Mouse (Mus musculus) midbrain, postnatal 0 days (tissue): ENCODE results near the gene Def8. TPM values are rescaled to one million over a fixed set of nuclear protein-coding genes. Genes with fewer than 3 reads are reported as not detected.

Experiments used
- ATAC-seq: fragments of 200-750 bp; cut with Nextera tagmentation; 2 replicates; pipeline ENCODE4 v1.8.0; 2017; ENCODE audit warnings: moderate number of reproducible peaks, mild to moderate bottlenecking, moderate TSS enrichment, moderate library complexity; ENCODE audit not compliant: low FRiP score
- DNase-seq: peaks from one replicate; pipeline ENCODE4 v3.0.0-alpha.2; 2015; ENCODE audit warnings: low spot score
- H3K27ac ChIP-seq: fragments of 300-500 bp; sonication (generic); 2 replicates; pipeline ENCODE4 v1.5.1; 2014; ENCODE audit warnings: low read depth, mild to moderate bottlenecking, low read length, mixed read lengths
- H3K27me3 ChIP-seq: fragments of 300-500 bp; sonication (generic); 2 replicates; pipeline ENCODE4 v1.6.1; 2014; ENCODE audit warnings: low read length, control low read depth, mixed read lengths; ENCODE audit not compliant: insufficient read depth
- H3K36me3 ChIP-seq: fragments of 300-500 bp; sonication (generic); 2 replicates; pipeline ENCODE4 v1.6.1; 2014; ENCODE audit warnings: low read length, control low read depth, mixed read lengths; ENCODE audit not compliant: insufficient read depth
- H3K4me1 ChIP-seq: fragments of 300-500 bp; sonication (generic); 2 replicates; pipeline ENCODE4 v1.6.1; 2014; ENCODE audit warnings: mild to moderate bottlenecking, control low read depth, antibody characterized with exemption, low read length, mixed read lengths; ENCODE audit not compliant: insufficient read depth
- H3K4me2 ChIP-seq: fragments of 300-500 bp; sonication (generic); 2 replicates; pipeline ENCODE4 v1.6.1; 2014; ENCODE audit warnings: low read depth, mild to moderate bottlenecking, low read length, mixed read lengths; ENCODE audit not compliant: poor library complexity, severe bottlenecking
- H3K4me3 ChIP-seq: fragments of 300-500 bp; sonication (generic); 2 replicates; pipeline ENCODE4 v1.5.1; 2014; ENCODE audit warnings: low read depth, mild to moderate bottlenecking, low read length, moderate library complexity
- H3K9ac ChIP-seq: fragments of 300-500 bp; sonication (generic); replicated peaks from 2 replicates; pipeline ENCODE4 v1.6.1; 2014; ENCODE audit warnings: mild to moderate bottlenecking, low read length, moderate library complexity, mixed read lengths; ENCODE audit not compliant: poor library complexity, severe bottlenecking
- H3K9me3 ChIP-seq: fragments of 300-500 bp; sonication (generic); 2 replicates; pipeline ENCODE4 v1.6.1; 2016; ENCODE audit warnings: low read length, control low read depth
- CTCF ChIP-seq: IDR thresholded peaks from 2 replicates; pipeline ENCODE4 v1.5.1; 2016; ENCODE audit warnings: antibody characterized with exemption, mild to moderate bottlenecking
- WGBS: fragments of 180-500 bp; shearing (Covaris S2); extraction: QIAGEN DNeasy Blood & Tissue Kit; methylation state at CpG from one replicate; pipeline ENCODE4 v1.1.7; 2014; 5-methylcytosine and 5-hydroxymethylcytosine counted together
- polyA plus RNA-seq: library from polyadenylated mRNA; unstranded; fragments of >200 nt; fragmentation: Nextera tagmentation; extraction: Ambion mirVana; gene quantifications from 2 replicates; pipeline ENCODE4 v1.2.1, GENCODE M21; 2015
- total RNA-seq: library from RNA; depleted of rRNA; stranded (reverse); fragments of >200 nt; gene quantifications from 2 replicates; pipeline ENCODE4 v1.2.3, GENCODE M21; 2014; rRNA removed

The Def8 gene
- total and polyA plus RNA-seq, 2 experiments from 2014 or later = 36.4 to 47.6 TPM

- H3K27ac ChIP-seq = peak overlapping the region; percentile 0; the same call in 1 of the 2 replicates
Measured at GRCm38 (mm10) chr8:123505267-123505666, 81.9 kb downstream of the Def8 start.

GRCm38 (mm10) chr8:123505695-123506094 is 82.4 kb downstream of the Def8 start:
- no peak overlapping the region for H3K9ac ChIP-seq
- 82% methylated on average over 9 of the region's 9 CpGs for WGBS

More at GRCm38 (mm10) chr8:123505267-123505666, 81.9 kb downstream of the Def8 start:
- H3K4me3 ChIP-seq = no peak overlapping the region
- WGBS = 63% methylated on average over 4 of the region's 4 CpGs
- DNase-seq = no peak
- H3K9ac ChIP-seq = no peak overlapping the region
- ATAC-seq = no peak
- H3K9me3 ChIP-seq = no peaks in the 10 kb centered on the region
- peaks cover 78% of the 10 kb centered on the region for H3K36me3 ChIP-seq
- no peak for TF ChIP-seq CTCF
- no peak overlapping the region for H3K4me2 ChIP-seq
- no peaks in the 10 kb centered on the region for H3K4me1 ChIP-seq
- no peaks in the 10 kb centered on the region for H3K27me3 ChIP-seq

GRCm38 (mm10) chr8:123507153-123507552 is 83.8 kb downstream of the Def8 start:
- TF ChIP-seq CTCF = no peak
- H3K9ac ChIP-seq = no peak overlapping the region
- H3K4me1 ChIP-seq = no peaks in the 10 kb centered on the region
- no peak overlapping the region for H3K27ac ChIP-seq
- H3K36me3 ChIP-seq = peaks cover 62% of the 10 kb centered on the region
- ATAC-seq = no peak
- H3K4me3 ChIP-seq = no peak overlapping the region
- WGBS = 94% methylated on average over 5 of the region's 5 CpGs
- DNase-seq = no peak
- no peaks in the 10 kb centered on the region for H3K27me3 ChIP-seq
- no peak overlapping the region for H3K4me2 ChIP-seq
- H3K9me3 ChIP-seq = no peaks in the 10 kb centered on the region

More at GRCm38 (mm10) chr8:123505695-123506094, 82.4 kb downstream of the Def8 start:
- no peaks in the 10 kb centered on the region for H3K9me3 ChIP-seq
- H3K4me3 ChIP-seq = no peak overlapping the region
- peaks cover 76% of the 10 kb centered on the region for H3K36me3 ChIP-seq
- H3K4me2 ChIP-seq = no peak overlapping the region
- ATAC-seq (no peak), DNase-seq (no peak)
- no peak overlapping the region for H3K27ac ChIP-seq
- TF ChIP-seq CTCF = no peak
- H3K27me3 ChIP-seq = no peaks in the 10 kb centered on the region
- no peaks in the 10 kb centered on the region for H3K4me1 ChIP-seq

GRCm38 (mm10) chr8:123510819-123511218 is 87.5 kb downstream of the Def8 start:
- DNase-seq (no peak), ATAC-seq (no peak)
- H3K4me3 ChIP-seq = no peak overlapping the region
- H3K4me1 ChIP-seq = peaks cover 5% of the 10 kb centered on the region; the same call in 1 of the 2 replicates
- 81% methylated on average over 5 of the region's 5 CpGs for WGBS
- peaks cover 38% of the 10 kb centered on the region for H3K36me3 ChIP-seq
- no peaks in the 10 kb centered on the region for H3K9me3 ChIP-seq
- H3K27me3 ChIP-seq = no peaks in the 10 kb centered on the region
- no peak overlapping the region for H3K27ac ChIP-seq
- H3K4me2 ChIP-seq = no peak overlapping the region
- H3K9ac ChIP-seq = no peak overlapping the region
- TF ChIP-seq CTCF = no peak

Other genes with a start within 250 kb of the Def8 start
- 0.38 and 0.60 TPM in 2 replicates for gene Dpep1, start 237.3 kb upstream of the Def8 start, total RNA-seq
- 0.11 and 0.33 TPM in 2 replicates for gene Dpep1, start 237.3 kb upstream of the Def8 start, polyA plus RNA-seq
- gene Chmp1a, start 210.8 kb upstream of the Def8 start, total RNA-seq = 206 and 212 TPM in 2 replicates
- gene Chmp1a, start 210.8 kb upstream of the Def8 start, polyA plus RNA-seq = 221 and 236 TPM in 2 replicates
- gene Spata33, start 210.7 kb upstream of the Def8 start, total RNA-seq = 4.9 and 7.3 TPM in 2 replicates
- gene Spata33, start 210.7 kb upstream of the Def8 start, polyA plus RNA-seq = 9.2 and 9.3 TPM in 2 replicates
- 70.3 and 86.5 TPM in 2 replicates for gene Cdk10, start 198.7 kb upstream of the Def8 start, total RNA-seq
- gene Cdk10, start 198.7 kb upstream of the Def8 start, polyA plus RNA-seq = 57.8 and 67.0 TPM in 2 replicates
- 13.6 and 19.6 TPM in 2 replicates for gene Spata2l, start 187.3 kb upstream of the Def8 start, total RNA-seq
- 14.3 and 16.8 TPM in 2 replicates for gene Spata2l, start 187.3 kb upstream of the Def8 start, polyA plus RNA-seq
- 37.9 and 42.1 TPM in 2 replicates for gene Zfp276, start 169.3 kb upstream of the Def8 start, total RNA-seq
- gene Zfp276, start 169.3 kb upstream of the Def8 start, polyA plus RNA-seq = 15.4 and 17.8 TPM in 2 replicates
- 77.4 and 88.9 TPM in 2 replicates for gene Vps9d1, start 169.2 kb upstream of the Def8 start, total RNA-seq
- 66.1 and 70.7 TPM in 2 replicates for gene Vps9d1, start 169.2 kb upstream of the Def8 start, polyA plus RNA-seq
- 4.2 and 17.6 TPM in 2 replicates for gene Fanca, start 105.0 kb upstream of the Def8 start, total RNA-seq
- gene Fanca, start 105.0 kb upstream of the Def8 start, polyA plus RNA-seq = 3.0 and 3.3 TPM in 2 replicates
- gene Spire2, start 90.8 kb upstream of the Def8 start, total RNA-seq = 35.7 and 44.1 TPM in 2 replicates
- gene Spire2, start 90.8 kb upstream of the Def8 start, polyA plus RNA-seq = 28.0 and 28.2 TPM in 2 replicates
- 538 and 541 TPM in 2 replicates for gene Tcf25, start 49.8 kb upstream of the Def8 start, total RNA-seq
- gene Tcf25, start 49.8 kb upstream of the Def8 start, polyA plus RNA-seq = 413 and 416 TPM in 2 replicates
- gene Mc1r, start 16.4 kb upstream of the Def8 start, total RNA-seq = 0.22 TPM in 1 of 2 replicates, not detected in the other
- gene Mc1r, start 16.4 kb upstream of the Def8 start, polyA plus RNA-seq = 0.09 TPM in 1 of 2 replicates, not detected in the other
- 3,827 and 3,963 TPM in 2 replicates for gene Tubb3, start 12.1 kb upstream of the Def8 start, total RNA-seq
- gene Tubb3, start 12.1 kb upstream of the Def8 start, polyA plus RNA-seq = 1,921 and 2,058 TPM in 2 replicates
- gene Afg3l1, start 54.4 kb downstream of the Def8 start, total RNA-seq = 15.0 and 22.1 TPM in 2 replicates
- 40.8 and 43.5 TPM in 2 replicates for gene Afg3l1, start 54.4 kb downstream of the Def8 start, polyA plus RNA-seq
- 96.0 and 101 TPM in 2 replicates for gene Dbndd1, start 91.9 kb downstream of the Def8 start, total RNA-seq
- 69.6 and 74.9 TPM in 2 replicates for gene Dbndd1, start 91.9 kb downstream of the Def8 start, polyA plus RNA-seq
- 21.4 and 28.8 TPM in 2 replicates for gene Gas8, start 95.3 kb downstream of the Def8 start, total RNA-seq
- gene Gas8, start 95.3 kb downstream of the Def8 start, polyA plus RNA-seq = 42.8 and 43.9 TPM in 2 replicates
- gene Rhou, start 230.4 kb downstream of the Def8 start, total RNA-seq = 24.9 and 28.2 TPM in 2 replicates
- gene Rhou, start 230.4 kb downstream of the Def8 start, polyA plus RNA-seq = 7.0 and 7.1 TPM in 2 replicates